Mouse (Mus musculus): ENCODE measurements at regions not wholly inside any gene's neighbourhood (a gene's known extent, or its start where the extent isn't known, plus 50 kb on each side); places are given as distances from the start of the nearest gene placed in this dataset.

GRCm38 (mm10) chr5:73729646-73730045 lies 78.5 kb downstream of the Spata18 start:
- no peak for DNase-seq

GRCm38 (mm10) chr5:73731423-73731822 lies 80.2 kb downstream of the Spata18 start:
- no peak for DNase-seq

DNA sequence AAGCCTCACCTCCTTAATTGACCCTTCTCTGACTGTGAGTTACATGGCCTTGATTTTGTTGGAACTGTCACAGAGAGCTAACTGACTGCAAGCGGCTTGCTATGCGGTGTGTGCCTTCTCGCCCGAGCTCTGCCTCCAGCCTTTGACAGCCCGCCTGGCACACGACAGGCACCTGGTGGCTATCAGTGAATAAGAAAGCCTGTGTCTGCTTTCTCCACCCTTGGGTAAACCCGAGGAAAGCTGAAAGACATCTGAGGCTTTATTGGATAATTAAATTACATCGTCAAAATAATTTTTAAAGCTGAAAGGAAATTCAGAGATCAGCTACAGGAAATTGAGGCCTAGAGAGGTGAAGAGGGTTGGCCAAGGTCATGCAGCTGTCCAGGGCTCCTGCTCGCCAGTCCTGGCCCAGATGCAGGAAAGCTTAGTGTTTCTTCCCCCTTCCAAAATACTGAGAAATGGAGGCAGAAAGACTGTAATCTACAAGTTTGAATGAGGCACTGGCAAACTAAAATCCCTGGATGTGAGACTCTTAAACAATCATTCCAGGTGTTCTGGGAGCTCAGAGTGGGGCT lies 80.9 kb downstream of the Spata18 start:
- no peak for DNase-seq

GRCm38 (mm10) chr5:73740766-73741165 lies 89.6 kb downstream of the Spata18 start:
- DNase-seq: no peak

DNA sequence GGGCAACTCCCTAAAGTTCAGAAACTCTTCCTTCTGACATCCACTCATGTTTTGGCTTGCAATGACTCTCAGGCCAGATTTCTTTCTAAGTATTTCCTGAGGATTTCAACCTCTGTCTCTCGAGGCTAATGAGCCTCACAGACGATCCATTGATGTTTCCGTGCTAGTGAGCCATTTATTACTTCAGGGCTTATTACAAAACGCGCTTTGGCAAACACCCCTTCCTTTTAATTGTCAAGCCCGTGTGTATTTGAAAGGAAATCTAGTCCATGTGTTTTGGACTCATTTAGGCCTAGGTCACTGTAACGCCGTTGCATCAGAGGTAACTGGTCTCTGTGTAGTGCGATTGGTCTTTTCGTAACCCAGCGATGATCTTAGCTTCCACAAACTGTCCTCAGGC lies 90.3 kb downstream of the Spata18 start:
- DNase-seq: no peak

DNA sequence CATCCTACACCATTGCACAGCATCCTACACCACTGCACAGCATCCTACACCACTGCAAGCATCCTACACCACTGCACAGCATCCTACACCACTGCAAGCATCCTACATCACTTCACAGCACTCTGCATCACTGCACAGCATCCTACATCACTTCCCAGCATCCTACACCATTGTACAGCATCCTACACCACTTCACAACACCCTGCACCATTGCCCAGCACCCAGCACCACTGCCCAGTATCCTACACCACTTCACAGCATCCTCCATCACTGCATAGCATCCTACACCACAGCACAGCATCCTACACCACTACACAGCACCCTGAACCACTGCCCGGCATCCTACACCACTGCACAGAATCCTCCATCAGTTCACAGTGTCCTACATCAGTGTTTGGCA lies 92.8 kb downstream of the Spata18 start:
- DNase-seq: no peak

GRCm38 (mm10) chr5:73749791-73750190 lies 98.6 kb downstream of the Spata18 start:
- no peak for DNase-seq

DNA sequence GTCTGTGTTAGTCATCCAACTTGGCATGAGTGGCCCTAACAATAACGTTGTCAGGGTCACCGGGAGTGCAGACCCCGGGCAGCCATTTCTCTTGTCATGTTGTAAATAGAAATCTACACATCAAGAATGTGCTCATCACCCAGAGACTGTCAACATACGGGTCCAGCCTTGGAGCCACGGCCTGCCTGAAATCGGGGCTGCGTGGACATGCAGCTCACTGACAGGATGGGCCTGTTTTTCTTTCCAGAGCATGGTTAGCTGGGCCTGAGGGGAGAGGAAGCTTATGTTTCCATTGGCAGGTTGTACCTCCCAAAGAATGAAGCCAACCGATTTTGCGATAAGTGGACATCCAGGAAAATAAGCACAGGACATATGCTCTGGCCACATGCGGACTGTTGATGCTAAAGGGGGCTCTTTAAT lies 101.1 kb downstream of the Spata18 start:
- DNase-seq: no peak

DNA sequence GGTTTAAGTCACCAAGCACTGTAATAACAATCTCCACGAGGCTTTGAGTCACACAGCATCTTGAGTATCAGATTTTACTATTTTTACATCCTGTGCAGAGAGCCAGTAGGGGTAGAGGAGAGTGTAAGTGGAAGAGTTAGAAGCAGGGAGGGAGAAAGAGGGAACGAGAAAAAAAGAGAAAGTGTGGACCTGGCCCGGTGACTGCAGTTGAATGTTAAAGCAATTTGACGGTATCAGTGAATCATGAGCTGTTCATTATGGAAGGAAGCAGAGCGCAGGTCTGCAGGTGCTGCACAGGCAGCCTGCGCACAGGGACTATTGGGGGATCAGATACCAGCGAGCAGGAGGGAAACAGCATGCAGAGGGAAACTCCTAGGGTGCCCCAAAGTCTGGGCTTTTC lies 102.6 kb downstream of the Spata18 start:
- no peak for DNase-seq

GRCm38 (mm10) chr5:73758534-73758933 lies 107.4 kb downstream of the Spata18 start:
- DNase-seq: no peak

GRCm38 (mm10) chr5:73761236-73761635 lies 110.1 kb downstream of the Spata18 start:
- no peak for DNase-seq

- DNase-seq: no peak
These were observed 110.5 kb downstream of the Spata18 start for GRCm38 (mm10) chr5:73761709-73762108.

- DNase-seq: no peak
These were observed 113.0 kb downstream of the Spata18 start for GRCm38 (mm10) chr5:73764226-73764625.

DNA sequence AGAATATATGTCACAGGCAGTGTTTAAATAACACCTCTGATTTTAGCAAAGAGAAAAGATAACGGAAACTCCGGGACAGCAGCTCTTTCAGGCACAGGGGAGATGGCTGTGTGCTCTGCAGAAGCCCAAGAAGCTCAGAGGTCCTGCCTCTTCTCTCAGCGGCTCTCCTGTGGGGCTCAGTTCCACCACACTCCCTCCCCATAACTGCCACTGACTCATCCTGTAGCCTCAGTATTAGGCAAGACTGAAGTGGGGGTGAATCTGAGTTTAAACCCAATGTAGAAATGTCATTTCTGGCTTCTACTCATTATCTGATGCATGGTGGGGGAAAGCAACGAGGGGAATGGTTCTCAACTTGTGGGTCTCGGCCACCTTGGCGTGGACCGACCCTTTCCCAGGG lies 114.3 kb downstream of the Spata18 start:
- no peak for DNase-seq

DNA sequence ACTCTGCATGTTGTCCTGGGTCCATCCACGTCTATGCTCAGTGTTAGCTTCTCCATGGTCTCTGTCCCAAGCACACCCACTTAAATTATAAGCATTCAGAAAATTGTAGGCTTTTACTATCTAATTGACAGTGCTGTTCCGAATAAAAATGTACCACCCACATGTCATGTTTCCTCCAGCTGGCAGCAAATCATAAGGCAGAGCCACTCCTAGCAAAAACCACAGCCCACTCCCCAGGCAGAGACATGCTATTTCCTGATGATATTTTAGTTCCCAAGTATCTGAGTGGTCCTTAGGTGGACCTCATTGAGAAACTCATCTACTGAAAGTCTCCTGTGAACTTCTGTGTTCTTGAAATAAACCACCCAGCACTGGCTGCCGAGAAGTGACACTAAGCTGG lies 117.1 kb downstream of the Spata18 start:
- no peak for DNase-seq

- no peak for DNase-seq
These were observed 124.8 kb downstream of the Spata18 start for GRCm38 (mm10) chr5:73775775-73776548.

DNA sequence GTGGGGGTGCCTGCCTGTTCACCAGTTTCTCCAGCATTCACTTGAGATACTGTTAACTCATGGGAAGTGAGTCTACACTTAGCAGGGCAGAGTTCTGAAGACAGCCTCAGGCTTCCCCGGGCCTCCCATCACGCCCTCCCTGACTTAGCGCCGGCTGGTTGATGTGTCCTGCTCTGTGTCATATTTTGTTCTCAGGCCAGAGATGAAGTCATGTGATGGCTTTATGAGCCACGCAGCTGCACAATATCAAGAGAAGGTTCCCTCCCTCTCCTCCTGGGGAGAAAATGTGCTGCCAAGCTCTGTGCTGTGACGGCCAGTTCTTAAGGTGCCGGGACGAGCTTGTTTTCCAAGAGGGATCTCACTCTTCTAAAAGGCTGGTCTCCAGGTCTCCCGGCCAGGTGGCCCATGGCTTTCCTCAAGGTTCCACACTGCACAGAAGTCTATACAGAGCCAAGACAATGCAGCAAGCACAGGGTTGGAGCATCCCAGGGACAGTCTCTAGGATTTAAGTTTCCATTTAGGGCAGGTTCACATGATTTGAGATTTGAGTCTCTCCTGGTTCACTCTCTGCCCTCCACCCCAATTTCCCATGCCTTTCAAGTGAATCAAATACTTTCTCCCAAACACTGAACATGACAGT lies 126.2 kb downstream of the Spata18 start:
- no peak for DNase-seq

- no peak for DNase-seq
These were observed 130.2 kb downstream of the Spata18 start for GRCm38 (mm10) chr5:73781190-73781940.

GRCm38 (mm10) chr5:73782214-73783091 lies 131.3 kb downstream of the Spata18 start:
- no peak for DNase-seq

DNA sequence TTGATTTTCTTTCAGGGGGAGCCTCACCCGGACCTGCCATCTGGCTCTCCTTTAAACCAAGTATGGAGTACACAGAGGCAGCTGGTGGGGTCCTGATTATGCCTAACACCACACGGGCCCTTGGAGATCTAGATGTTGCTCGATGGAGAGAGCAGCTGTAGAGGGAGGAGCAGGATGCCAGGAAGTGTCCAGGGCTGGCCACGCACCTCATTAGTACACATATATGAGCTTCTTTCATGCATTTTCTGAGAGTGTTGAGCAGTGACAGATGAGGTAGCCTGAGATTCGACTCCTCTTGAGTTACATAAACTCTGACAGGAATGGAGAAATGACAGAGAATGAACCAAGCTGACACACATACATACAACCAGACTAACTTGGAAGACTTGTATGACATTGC lies 136.1 kb downstream of the Spata18 start:
- DNase-seq: no peak

GRCm38 (mm10) chr5:73792216-73792615 lies 141.0 kb downstream of the Spata18 start:
- no peak for DNase-seq

GRCm38 (mm10) chr5:73796201-73796600 lies 145.0 kb downstream of the Spata18 start:
- no peak for DNase-seq
